Mouse (Mus musculus): ENCODE data around the gene Cebpz. TPM values are rescaled to one million over a fixed set of nuclear protein-coding genes. Genes with fewer than 3 reads are reported as not detected.

Gene Cebpz
- 10 to 100 TPM; 33.1 to 34.3 TPM for total RNA-seq (2021)

GRCm38 (mm10) chr17:78936466-78937228 lies at the start of gene Cebpz, which contains the start of gene Ndufaf7:
Cebpz (minus strand) TSS chr17:78937066.
Ndufaf7 (plus strand) TSS chr17:78937136.
- intact Hi-C loops (cut with DNase I), result loop anchor here (5.0 kb wide), 1 partner anchor 104 kb away; no protein-coding TSS in a partner anchor
- peak; percentile 96 to 99 for DNase-seq (ENCODE audit: extremely low spot score in 1 of 2, low spot score in 2 of 2)

DNA sequence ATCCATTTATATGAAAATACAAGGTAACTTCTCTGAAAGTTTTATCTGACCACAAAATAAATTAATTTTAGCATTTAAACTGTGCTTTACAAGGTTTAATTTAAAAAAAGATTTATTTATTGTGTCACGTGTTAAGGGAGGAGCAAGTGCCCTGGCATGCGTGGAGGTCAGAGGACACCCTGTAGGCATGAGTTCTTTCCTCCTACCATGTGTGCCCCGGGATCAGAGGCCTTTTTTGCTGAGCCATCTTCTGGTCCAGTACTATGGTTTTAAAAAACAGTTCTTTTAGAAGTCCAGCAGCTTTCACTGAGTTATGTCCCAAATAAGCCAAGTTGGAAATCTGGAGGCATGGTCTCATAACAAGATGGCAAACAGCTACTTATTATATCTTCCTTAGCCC lies 46.9 kb upstream of the Cebpz start:
- intact Hi-C loops (cut with DNase I), result loop anchor here (10.0 kb wide), 1 partner anchor 601 kb away; no protein-coding TSS in a partner anchor
- DNase-seq (ENCODE audit: extremely low spot score in 1 of 2, low spot score in 2 of 2), result no peak

DNA sequence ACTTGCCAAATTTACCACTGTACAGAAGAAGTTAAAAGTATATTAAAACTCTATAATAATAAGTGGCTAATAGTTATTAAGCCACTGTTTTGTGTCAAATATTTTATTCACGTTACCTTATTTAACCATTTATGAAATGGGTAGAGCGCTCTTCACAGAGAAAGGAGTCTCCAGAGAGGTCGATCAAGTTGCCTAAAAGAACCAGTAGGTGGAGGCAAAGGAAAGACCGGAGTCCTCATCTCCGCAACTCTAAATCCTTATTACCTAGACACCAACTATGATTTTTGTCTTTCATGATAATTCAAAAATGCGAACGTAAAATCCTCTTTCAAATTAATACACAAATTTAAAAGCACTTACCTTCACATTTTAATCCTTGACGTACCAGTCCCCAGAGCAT lies 46.3 kb upstream of the Cebpz start:
- DNase-seq (ENCODE audit: extremely low spot score in 1 of 2, low spot score in 2 of 2), result no peak
- intact Hi-C loops (cut with DNase I), result loop anchor here (10.0 kb wide), 1 partner anchor 602 kb away; no protein-coding TSS in a partner anchor

DNA sequence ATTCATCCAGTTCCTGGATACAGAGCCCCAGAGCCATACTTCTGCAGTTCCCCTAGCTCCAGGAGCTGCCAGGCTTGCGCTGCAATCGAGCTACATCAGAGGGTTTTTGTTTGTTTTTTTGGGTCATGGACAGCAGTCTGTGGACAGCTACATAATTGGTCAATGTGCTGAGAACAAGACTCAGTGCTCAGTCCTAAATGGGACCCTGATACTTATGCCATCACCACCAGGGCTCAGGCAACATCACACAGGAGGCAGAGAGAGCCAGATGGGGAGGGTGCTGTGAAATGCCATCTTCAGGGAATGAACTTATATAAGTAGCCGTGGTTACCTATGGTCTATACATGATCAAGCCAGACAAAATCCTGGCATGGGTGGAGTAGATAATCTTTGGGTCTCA lies 31.6 kb upstream of the Cebpz start:
- no peak for DNase-seq (ENCODE audit: extremely low spot score in 1 of 2, low spot score in 2 of 2)

GRCm38 (mm10) chr17:78966092-78966883 lies 29.4 kb upstream of the Cebpz start:
- intact Hi-C loops (cut with DNase I), result no loop called here
- no peak for DNase-seq (ENCODE audit: extremely low spot score in 1 of 2, low spot score in 2 of 2)

More for the DNA sequence above, 31.6 kb upstream of the Cebpz start:
- intact Hi-C loops (cut with DNase I), result no loop called here

GRCm38 (mm10) chr17:78964387-78964786 lies 27.5 kb upstream of the Cebpz start:
- intact Hi-C loops (cut with DNase I), result no loop called here

GRCm38 (mm10) chr17:78959473-78959872 lies 22.6 kb upstream of the Cebpz start:
- no peak for DNase-seq (ENCODE audit: extremely low spot score in 1 of 2, low spot score in 2 of 2)
- intact Hi-C loops (cut with DNase I), result no loop called here

More at GRCm38 (mm10) chr17:78964387-78964786, 27.5 kb upstream of the Cebpz start:
- DNase-seq (ENCODE audit: extremely low spot score in 1 of 2, low spot score in 2 of 2), result peak; percentile 21 to 38

GRCm38 (mm10) chr17:78953240-78953639 lies 16.4 kb upstream of the Cebpz start:
- DNase-seq (ENCODE audit: extremely low spot score in 1 of 2, low spot score in 2 of 2), result no peak
- intact Hi-C loops (cut with DNase I), result no loop called here

DNA sequence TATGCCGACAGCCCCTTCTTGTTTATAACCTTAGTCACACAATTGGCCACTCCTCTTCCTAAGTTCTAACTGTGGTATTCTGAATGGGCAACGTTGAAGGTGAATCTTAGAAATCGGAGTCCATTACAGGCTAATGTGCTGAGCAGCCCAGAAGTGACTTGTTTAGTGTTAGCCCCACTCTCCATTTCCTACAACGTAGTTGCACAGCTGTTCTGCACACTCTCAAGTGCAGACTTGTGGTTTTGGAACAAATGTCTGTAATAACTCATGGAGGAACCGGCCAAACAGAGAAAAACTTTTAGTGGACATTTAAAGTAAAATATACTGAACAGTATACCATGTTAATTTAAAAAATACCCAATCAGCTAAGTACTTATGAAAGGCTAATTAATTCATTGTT lies 15.2 kb upstream of the Cebpz start:
- intact Hi-C loops (cut with DNase I), result no loop called here
- DNase-seq (ENCODE audit: extremely low spot score in 1 of 2, low spot score in 2 of 2), result no peak

GRCm38 (mm10) chr17:78951225-78951624 lies 14.4 kb upstream of the Cebpz start:
- no peak for DNase-seq (ENCODE audit: extremely low spot score in 1 of 2, low spot score in 2 of 2)
- intact Hi-C loops (cut with DNase I), result no loop called here

DNA sequence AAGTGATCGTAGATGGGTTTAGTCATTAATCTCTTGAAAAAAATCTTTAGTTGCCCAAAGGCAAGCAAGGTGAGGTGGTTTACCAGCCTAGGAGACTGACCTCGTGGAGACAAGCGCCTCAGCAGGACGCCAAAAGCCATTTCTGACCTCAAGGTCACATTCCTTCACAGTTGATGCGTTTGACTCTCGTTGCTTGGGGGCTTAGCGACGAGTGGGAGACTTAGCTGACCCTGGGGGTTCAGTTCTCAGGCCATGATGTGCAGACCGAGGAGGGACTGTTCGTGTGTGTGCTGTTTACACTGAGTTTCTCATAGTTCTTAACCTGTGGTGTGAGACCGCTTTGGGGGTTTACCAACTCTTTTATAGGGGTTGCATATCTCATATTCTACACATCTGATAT lies 5.7 kb upstream of the Cebpz start:
- no peak for DNase-seq (ENCODE audit: extremely low spot score in 1 of 2, low spot score in 2 of 2)
- intact Hi-C loops (cut with DNase I), result no loop called here

- DNase-seq (ENCODE audit: extremely low spot score in 1 of 2, low spot score in 2 of 2), result no peak
- intact Hi-C loops (cut with DNase I), result loop anchor here (5.0 kb wide), 1 partner anchor 107 kb away; no protein-coding TSS in a partner anchor
These were observed 2.1 kb upstream of the Cebpz start for GRCm38 (mm10) chr17:78938927-78939326.

DNA sequence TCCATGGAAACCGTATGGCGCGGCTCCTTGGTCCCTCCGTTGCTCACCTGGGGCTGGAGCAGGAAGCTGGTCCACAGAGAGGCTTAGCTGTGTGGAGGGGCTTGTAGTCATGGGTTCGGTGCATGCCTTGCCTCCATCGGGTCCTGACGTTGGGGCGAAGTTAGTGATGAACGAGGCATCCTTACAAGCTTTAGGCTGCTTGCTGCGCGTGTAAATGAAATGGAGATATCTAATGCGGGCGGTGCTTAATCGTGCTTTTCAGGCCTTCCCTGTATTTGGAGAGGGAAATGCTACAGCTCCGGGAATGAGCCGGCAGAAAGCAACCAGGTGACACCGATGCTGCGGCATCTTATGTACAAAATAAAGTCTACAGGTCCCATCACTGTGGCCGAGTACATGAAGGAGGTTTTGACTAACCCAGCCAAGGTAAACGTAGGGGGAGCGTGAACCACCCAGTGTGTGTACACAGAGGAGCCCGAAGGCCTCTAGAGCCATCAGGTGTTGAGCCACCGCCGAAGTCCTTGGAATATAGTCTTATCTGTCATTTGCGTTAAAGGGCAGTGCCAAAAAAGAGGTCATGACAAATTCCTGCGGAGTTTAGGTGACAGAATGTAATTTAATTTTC lies 475 bp upstream of the Cebpz start:
- no peak for DNase-seq (ENCODE audit: extremely low spot score in 1 of 2, low spot score in 2 of 2)
- intact Hi-C loops (cut with DNase I), result loop anchor here (5.0 kb wide), 1 partner anchor 105 kb away; no protein-coding TSS in a partner anchor

DNA sequence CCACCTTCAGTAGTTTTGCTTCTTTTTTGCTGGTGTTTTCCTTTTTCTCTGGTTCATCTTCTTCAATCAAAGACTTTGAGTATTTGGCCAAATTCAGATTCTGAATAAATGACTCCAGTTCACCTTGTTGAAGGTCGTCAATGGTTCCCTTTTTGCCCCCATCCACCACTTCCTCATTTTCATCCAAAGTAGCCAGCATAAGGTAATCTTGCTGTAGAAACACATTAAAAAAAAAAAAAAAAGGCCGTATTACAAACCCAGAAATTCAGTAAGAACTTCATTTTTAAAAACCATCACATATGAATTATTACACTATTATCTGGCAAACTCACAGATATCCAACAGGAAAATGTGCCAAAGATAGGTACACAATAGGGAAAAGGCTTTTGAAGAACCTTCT lies 1.0 kb downstream of the Cebpz start:
- no peak for DNase-seq (ENCODE audit: extremely low spot score in 1 of 2, low spot score in 2 of 2)
- intact Hi-C loops (cut with DNase I), result loop anchor here (5.0 kb wide), 1 partner anchor 104 kb away; no protein-coding TSS in a partner anchor

GRCm38 (mm10) chr17:78917696-78918095 lies 19.2 kb downstream of the Cebpz start:
- DNase-seq (ENCODE audit: extremely low spot score in 1 of 2, low spot score in 2 of 2), result peak in 1 of 2 experiments; percentile 28

DNA sequence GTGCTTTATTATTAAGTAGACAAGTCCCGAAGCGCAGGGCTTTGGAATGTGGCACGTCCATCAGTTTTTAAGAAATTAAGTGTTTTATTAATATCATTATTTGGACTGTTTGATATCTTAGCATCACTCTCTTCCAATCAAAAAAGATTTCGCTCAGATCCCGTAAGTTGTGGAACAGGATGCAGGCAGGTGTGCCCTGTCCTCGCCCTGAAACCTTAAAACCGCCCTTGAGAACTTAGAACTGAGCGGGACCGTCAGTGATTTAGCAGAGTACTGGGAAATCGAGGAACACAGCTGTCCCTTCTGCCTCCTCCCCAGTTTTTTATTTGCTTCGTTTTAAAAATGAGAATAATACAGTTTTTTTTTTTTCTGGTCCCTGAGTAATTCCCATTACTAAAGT lies 20.0 kb downstream of the Cebpz start:
- intact Hi-C loops (cut with DNase I), result loop anchor here (5.0 kb wide), 1 partner anchor 80 kb away; the partner anchor contains the start of genes Gpatch11 and Heatr5b
- no peak for DNase-seq (ENCODE audit: extremely low spot score in 1 of 2, low spot score in 2 of 2)

More at GRCm38 (mm10) chr17:78917696-78918095, 19.2 kb downstream of the Cebpz start:
- intact Hi-C loops (cut with DNase I), result loop anchor here (5.0 kb wide), 1 partner anchor 80 kb away; the partner anchor contains the start of genes Gpatch11 and Heatr5b

- DNase-seq (ENCODE audit: extremely low spot score in 1 of 2, low spot score in 2 of 2), result peak; percentile 85 to 89
- intact Hi-C loops (cut with DNase I), result loop anchor here (5.0 kb wide), 1 partner anchor 79 kb away; the partner anchor contains the start of genes Gpatch11 and Heatr5b
These were observed 20.5 kb downstream of the Cebpz start, which contains the start of gene Cebpzos for GRCm38 (mm10) chr17:78916369-78916813. Cebpzos (plus strand) TSS chr17:78916500.

- intact Hi-C loops (cut with DNase I), result loop anchor here (5.0 kb wide), 1 partner anchor 78 kb away; the partner anchor contains the start of genes Gpatch11 and Heatr5b
- no peak for DNase-seq (ENCODE audit: extremely low spot score in 1 of 2, low spot score in 2 of 2)
These were observed 21.1 kb downstream of the Cebpz start for GRCm38 (mm10) chr17:78915772-78916171.
